Mouse (Mus musculus) T-cell, adult 66 days (primary cell): ENCODE results near the gene Pex7. TPM values are rescaled to one million over a fixed set of nuclear protein-coding genes. Genes with fewer than 3 reads are reported as not detected.

ENCODE experiments used
- total RNA-seq, 2 experiments: library from RNA; stranded (reverse); gene quantifications; 3 replicates in 1 of 2; 4 replicates in 1 of 2; pipeline ENCODE4 v1.2.4; 2023

Gene Pex7
- 10 to 100 TPM; 13.6 to 14.8 TPM for total RNA-seq

GRCm38 (mm10) chr10:19907246-19907804 is at the start of gene Pex7:
Pex7 (minus strand) TSS chr10:19907689.

DNA sequence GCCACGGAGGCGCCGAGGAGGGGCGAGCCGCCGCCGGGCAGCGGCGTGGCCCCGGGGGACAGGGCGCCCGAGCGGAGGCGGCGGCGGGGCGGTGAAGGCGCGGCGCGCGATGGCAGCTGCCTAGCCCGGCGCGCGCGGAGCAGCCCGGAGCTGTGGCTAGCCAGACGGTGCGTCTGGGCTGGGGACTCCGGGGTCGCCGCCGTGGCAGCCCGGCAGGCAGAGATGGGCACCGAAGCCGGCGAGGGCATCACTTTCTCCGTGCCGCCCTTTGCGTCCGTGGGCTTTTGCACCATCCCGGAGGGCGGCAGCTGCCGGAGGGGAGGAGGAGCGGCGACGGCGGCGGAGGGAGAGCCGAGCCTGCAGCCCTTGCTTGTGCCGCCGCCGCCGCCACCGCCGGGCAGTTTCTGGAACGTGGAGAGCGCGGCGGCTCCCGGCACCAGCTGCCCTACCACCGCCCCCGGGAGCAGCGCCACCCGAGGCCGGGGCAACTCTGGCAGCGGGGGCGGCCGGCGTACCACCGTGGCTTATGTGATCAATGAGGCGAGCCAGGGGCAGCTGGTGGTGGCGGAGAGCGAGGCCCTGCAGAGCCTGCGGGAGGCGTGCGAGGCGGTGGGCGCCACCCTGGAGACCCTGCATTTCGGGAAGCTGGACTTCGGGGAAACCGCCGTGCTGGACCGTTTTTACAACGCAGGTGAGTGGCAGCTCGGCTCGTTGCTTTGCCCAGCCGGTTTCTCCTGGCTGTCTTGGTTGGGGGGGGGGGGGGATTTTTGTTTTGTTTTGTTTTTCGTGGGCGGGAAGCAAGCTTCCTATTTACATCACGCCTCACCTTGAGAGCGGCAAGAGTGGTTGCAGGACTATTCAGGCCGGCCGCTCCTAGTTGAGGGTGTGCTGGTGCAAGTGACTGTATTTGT is 27.1 kb upstream of the Pex7 start, which contains the start of gene Map3k5:
TSS of gene Map3k5 (plus strand) at position 89 of the 911 bp plus-strand sequence.

DNA sequence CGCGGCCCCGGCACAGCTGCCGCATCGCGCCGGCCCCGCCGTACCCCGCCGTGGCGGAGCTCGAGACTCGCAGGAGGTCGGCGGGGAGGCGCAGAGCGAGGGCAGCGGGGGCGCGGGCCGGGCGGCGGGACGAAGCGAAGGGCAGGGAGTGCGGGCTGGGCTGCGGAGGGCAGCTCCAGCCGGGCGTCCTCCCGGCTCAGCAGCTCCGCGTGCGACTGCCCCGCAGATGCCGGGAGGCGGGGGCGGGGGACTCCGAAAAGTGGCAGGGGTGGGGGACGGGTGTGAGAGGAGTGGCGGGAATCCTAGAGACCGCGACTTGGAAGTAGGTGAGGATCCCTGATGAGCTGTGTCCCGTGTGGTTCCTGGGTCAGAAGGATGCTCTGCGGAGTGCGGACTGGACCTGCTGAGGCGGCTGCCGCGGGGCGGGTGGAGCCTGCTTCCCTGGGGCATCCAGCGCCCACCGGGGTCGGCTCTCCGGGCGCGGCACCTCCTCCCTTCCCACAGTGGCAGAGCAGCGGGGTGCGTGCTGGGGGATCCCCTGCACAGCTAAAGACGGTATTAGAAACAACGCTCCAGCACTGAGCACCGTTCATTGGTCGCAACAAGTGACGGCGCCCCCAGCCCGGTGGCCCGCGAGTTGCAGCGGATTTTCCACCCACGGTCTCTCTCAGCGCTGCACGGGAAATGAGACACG is 56.3 kb downstream of the Pex7 start, which contains the start of gene Slc35d3:
TSS of gene Slc35d3 (minus strand) at position 462 of the 694 bp plus-strand sequence.

Other genes with a start within 250 kb of the Pex7 start
- not detected for gene Il20ra, start 195.1 kb downstream of the Pex7 start, total RNA-seq
- under 1 TPM; 0.41 to 0.56 TPM for gene Slc35d3, start 56.2 kb downstream of the Pex7 start, total RNA-seq
- gene Map3k5, start 26.8 kb upstream of the Pex7 start, total RNA-seq = 10 to 100 TPM; 49.0 to 54.1 TPM
- gene Map7, start 240.8 kb upstream of the Pex7 start, total RNA-seq = 1 to 10 TPM; 8.6 to 9.2 TPM